Mouse (Mus musculus) liver, embryonic 16.5 days (tissue): ENCODE measurements around the gene Plekhm1. TPM values are rescaled to one million over a fixed set of nuclear protein-coding genes. Genes with fewer than 3 reads are reported as not detected.

Source experiments
- ATAC-seq: fragments of 200-750 bp; cut with Nextera tagmentation; 2 replicates; pipeline ENCODE4 v1.8.0; 2017; ENCODE audit warnings: low read depth, mild to moderate bottlenecking, moderate number of reproducible peaks, moderate library complexity
- H3K27ac ChIP-seq: fragments of 300-500 bp; sonication (generic); 2 replicates; pipeline ENCODE4 v1.5.1; 2014; ENCODE audit warnings: mild to moderate bottlenecking, low read length
- H3K27me3 ChIP-seq: fragments of 300-500 bp; sonication (generic); 2 replicates; pipeline ENCODE4 v1.6.1; 2014; ENCODE audit warnings: low read depth, low read length, mixed read lengths; ENCODE audit not compliant: control insufficient read depth, insufficient read depth
- H3K36me3 ChIP-seq: fragments of 300-500 bp; sonication (generic); 2 replicates; pipeline ENCODE4 v1.6.1; 2014; ENCODE audit warnings: mild to moderate bottlenecking; ENCODE audit not compliant: control insufficient read depth, insufficient read depth
- H3K4me1 ChIP-seq: fragments of 300-500 bp; sonication (generic); 2 replicates; pipeline ENCODE4 v1.6.1; 2014; ENCODE audit warnings: low read depth, low read length, mixed read lengths; ENCODE audit not compliant: control insufficient read depth
- H3K4me2 ChIP-seq: fragments of 300-500 bp; sonication (generic); 2 replicates; pipeline ENCODE4 v1.6.1; 2014; ENCODE audit warnings: low read depth, low read length, mixed read lengths
- H3K4me3 ChIP-seq: fragments of 300-500 bp; sonication (generic); 2 replicates; pipeline ENCODE4 v1.5.1; 2014; ENCODE audit warnings: low read depth, mild to moderate bottlenecking, low read length
- H3K9ac ChIP-seq: fragments of 300-500 bp; sonication (generic); 2 replicates; pipeline ENCODE4 v1.6.1; 2014; ENCODE audit warnings: low read depth, low read length
- H3K9me3 ChIP-seq: fragments of 300-500 bp; sonication (generic); replicated peaks from 2 replicates; pipeline ENCODE4 v1.6.1; 2016; ENCODE audit warnings: low read length; ENCODE audit not compliant: control insufficient read depth
- WGBS: fragments of 180-500 bp; shearing (Covaris S2); extraction: QIAGEN DNeasy Blood & Tissue Kit; methylation state at CpG from one replicate; pipeline ENCODE4 v1.1.7; 2014; ENCODE audit not compliant: insufficient replicate concordance; 5-methylcytosine and 5-hydroxymethylcytosine counted together
- polyA plus RNA-seq: library from polyadenylated mRNA; unstranded; fragments of >200 nt; fragmentation: Nextera tagmentation; extraction: Ambion mirVana; gene quantifications from 2 replicates; pipeline ENCODE4 v1.2.1, GENCODE M21; 2015

The Plekhm1 gene
- polyA plus RNA-seq, 1 experiment from 2014 or later = 4.1 TPM

DNA sequence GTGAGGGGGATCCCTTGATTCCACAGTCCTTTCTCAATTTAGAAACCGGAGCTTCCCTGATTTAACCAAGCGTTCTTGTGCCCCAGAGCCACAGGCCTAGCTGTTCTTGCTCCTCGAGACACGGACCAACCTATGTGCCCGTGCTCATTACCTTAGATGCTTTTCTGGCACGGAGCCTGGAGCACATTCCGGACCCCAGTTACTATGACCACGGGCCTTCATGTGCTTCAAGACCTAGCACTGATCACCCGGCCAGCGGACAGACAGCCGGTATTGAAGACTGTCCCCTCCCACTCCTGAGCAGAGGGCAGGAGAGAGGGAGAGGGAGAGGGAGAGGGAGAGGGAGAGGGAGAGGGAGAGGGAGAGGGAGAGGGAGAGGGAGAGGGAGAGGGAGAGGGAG, 57.2 kb downstream of the Plekhm1 start:
- no peak for ATAC-seq
- Histone ChIP-seq H3K27me3 (peaks cover 11% of the 10 kb centered on the region), H3K4me3 (no peak overlapping the region), H3K9me3 (no peaks in the 10 kb centered on the region), H3K4me1 (peaks cover 3% of the 10 kb centered on the region; the same call in 1 of the 2 replicates), H3K36me3 (no peaks in the 10 kb centered on the region), H3K9ac (no peak overlapping the region), H3K27ac (no peak overlapping the region), H3K4me2 (no peak overlapping the region)
- WGBS = 52% methylated on average over 11 of the region's 11 CpGs

DNA sequence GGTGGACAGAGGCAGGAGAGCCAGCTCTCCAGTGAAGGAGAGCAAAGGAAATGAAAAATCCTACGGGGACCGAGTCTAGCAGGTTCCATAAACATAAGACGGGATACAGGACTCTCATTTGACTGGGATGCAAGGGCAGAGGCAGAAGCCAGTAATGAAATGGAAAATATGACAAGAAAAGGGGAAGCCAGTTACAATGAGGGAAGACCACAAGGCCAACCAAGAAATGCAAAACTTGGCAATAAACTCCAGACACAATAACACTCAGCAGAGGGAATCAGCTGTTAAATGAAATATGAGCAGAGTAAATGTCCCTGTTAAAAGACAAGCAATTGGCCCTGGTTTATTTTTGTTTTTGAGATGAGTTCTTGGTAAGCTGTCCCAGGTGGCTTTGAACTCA, 58.5 kb downstream of the Plekhm1 start:
- H3K4me3 ChIP-seq = no peak overlapping the region
- H3K27me3 ChIP-seq = no peaks in the 10 kb centered on the region; the same call in 1 of the 2 replicates
- no peaks in the 10 kb centered on the region for H3K36me3 ChIP-seq
- WGBS = 60% methylated on average over 3 of the region's 3 CpGs
- no peak overlapping the region for H3K9ac ChIP-seq
- 0 out of 2 replicates have a peak, but pooled peaks cover 2% of the 10 kb centered on the region for H3K9me3 ChIP-seq
- no peak overlapping the region for H3K27ac ChIP-seq
- no peaks in the 10 kb centered on the region for H3K4me1 ChIP-seq
- no peak overlapping the region for H3K4me2 ChIP-seq
- no peak for ATAC-seq

DNA sequence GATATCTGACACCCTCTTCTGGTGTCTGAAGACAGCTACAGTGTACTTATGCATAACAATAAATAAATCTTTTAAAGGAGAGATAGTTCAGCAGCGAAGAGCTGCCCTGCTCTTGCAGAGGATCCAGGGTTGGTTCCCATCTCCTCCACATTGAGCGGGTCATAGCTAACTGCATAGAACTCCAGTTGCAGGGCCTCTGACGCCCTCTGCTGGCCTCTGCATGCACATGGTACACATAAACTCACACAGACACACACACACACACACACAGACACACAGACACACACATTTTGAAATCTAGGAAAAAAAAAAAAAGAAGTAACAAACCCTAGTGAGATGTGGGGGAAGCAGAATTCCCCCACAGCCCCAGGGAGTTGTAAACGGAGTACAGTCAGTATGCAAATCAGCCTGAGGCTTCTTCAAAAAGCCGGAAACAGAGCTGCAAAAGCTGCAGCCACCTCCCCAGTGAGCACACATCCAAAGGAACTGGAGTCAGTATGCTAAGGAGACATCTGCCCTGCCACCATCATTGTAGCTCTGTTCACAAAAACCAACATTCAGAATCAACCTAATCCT, 60.2 kb downstream of the Plekhm1 start:
- 63% methylated on average over 5 of the region's 5 CpGs for WGBS
- H3K4me2 ChIP-seq = no peak overlapping the region
- H3K9ac ChIP-seq = no peak overlapping the region
- no peak overlapping the region for H3K4me3 ChIP-seq
- no peak overlapping the region for H3K27ac ChIP-seq
- H3K4me1 ChIP-seq = no peaks in the 10 kb centered on the region
- ATAC-seq = no peak
- no peaks in the 10 kb centered on the region for H3K36me3 ChIP-seq
- H3K9me3 ChIP-seq = 0 out of 2 replicates have a peak, but pooled peaks cover 2% of the 10 kb centered on the region
- no peaks in the 10 kb centered on the region for H3K27me3 ChIP-seq

DNA sequence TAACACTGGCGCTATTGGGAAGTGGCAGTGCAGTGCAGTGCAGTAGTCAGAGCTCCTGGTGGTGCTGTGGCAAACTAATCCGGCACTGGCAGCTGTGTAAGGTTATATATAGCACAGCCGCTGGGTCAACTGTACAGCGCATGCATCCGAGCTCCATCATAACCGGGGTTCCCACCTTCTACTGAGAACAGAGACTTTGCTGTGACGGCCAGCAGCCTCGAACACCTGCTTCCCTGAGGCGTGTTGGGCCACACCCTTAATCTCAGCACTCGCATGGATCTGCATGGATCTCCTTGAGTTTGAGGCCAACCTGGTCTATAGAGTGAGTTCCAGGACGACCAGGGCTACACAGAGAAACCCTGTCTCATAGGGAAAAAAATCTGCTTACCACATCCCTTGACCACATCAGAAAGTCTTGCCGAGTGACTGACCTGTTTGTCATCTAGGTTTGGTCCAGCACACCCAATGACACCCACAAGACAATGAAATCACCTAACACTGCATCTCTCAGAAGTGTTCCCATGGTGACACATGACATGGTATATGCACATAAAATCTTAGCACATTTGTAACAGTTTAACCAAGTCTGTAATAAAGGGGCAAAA, 61.7 kb downstream of the Plekhm1 start:
- Histone ChIP-seq H3K4me1 (peaks cover 10% of the 10 kb centered on the region), H3K9ac (no peak overlapping the region), H3K27me3 (no peaks in the 10 kb centered on the region), H3K4me3 (no peak overlapping the region), H3K27ac (no peak overlapping the region), H3K9me3 (0 out of 2 replicates have a peak, but pooled peaks cover 2% of the 10 kb centered on the region), H3K4me2 (no peak overlapping the region), H3K36me3 (no peaks in the 10 kb centered on the region)
- no peak for ATAC-seq
- 66% methylated on average over 12 of the region's 12 CpGs for WGBS

DNA sequence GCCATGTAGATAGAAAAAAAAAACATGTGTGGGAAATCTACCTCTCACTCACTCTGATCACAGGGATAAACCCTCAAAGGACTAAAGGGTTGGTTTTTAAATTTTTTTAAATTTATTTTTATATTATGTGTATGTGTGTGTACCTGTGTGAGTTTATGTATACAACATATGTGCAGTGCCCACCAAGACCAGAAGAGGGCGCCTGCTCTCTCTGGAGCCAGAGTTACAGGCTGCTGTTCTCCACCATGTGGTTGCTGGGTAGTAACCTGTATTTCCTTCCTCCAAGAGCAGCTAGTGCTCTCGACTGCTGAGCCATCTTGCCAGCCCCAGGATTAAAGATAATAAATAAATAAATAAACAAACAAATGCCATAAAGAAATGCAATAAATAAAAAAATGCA, 62.8 kb downstream of the Plekhm1 start:
- Histone ChIP-seq H3K4me1 (peaks cover 14% of the 10 kb centered on the region), H3K27me3 (no peaks in the 10 kb centered on the region), H3K9me3 (0 out of 2 replicates have a peak, but pooled peaks cover 2% of the 10 kb centered on the region), H3K36me3 (no peaks in the 10 kb centered on the region), H3K4me2 (no peak overlapping the region), H3K9ac (no peak overlapping the region), H3K27ac (no peak overlapping the region), H3K4me3 (no peak overlapping the region)
- ATAC-seq = no peak
- 54% methylated on average over 2 of the region's 2 CpGs for WGBS

DNA sequence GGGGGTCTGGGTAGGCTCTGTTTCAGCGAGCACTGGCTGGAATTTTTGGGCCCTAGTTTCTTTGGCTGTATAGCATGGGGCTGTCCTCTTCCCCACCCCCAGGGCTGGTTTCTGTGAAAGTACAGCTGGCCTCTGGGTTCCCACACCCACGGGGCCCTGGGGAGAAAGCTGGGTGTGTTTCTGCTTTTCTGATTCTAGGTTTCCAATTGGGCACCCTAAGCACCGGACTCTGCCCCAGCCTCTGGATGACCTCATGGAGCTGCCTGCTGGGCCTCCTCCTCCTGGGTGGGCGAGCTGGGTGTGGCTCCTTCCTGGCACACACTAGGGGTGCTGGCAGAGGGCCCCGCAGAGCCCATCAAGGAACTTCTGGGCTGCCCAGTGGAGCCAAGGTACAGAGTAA, 65.8 kb downstream of the Plekhm1 start:
- 17% methylated on average over 5 of the region's 5 CpGs for WGBS
- H3K9ac ChIP-seq = no peak overlapping the region

DNA sequence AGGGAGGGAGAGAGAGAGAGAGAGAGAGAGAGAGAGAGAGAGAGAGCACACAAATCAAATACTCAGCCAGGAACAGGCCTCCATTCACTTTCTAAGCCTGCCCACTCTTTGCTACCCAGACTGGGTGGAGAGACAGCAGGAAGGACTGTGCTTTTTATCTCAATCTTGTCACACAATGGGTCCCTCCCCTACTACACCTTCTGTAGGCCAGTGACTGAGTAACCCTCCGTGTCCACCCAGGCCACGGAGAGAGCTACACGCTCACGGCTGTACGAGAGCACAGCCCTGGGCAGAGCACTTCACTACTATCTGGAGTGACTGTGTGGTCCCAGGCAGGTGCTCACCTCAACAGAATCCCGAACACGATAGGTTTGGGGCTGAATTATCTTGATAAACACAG, 66.3 kb downstream of the Plekhm1 start:
- Histone ChIP-seq H3K4me2 (0 out of 2 replicates have a peak overlapping the region, but pooled peaks have one; percentile 15), H3K9me3 (0 out of 2 replicates have a peak, but pooled peaks cover 2% of the 10 kb centered on the region), H3K4me3 (no peak overlapping the region), H3K27me3 (no peaks in the 10 kb centered on the region), H3K9ac (no peak overlapping the region), H3K36me3 (no peaks in the 10 kb centered on the region), H3K27ac (0 out of 2 replicates have a peak overlapping the region, but pooled peaks have one; percentile 7), H3K4me1 (peaks cover 14% of the 10 kb centered on the region)
- peak; percentile 22; the same call in 1 of the 2 replicates for ATAC-seq
- 36% methylated on average over 7 of the region's 7 CpGs for WGBS

More for the DNA sequence above, 65.8 kb downstream of the Plekhm1 start:
- Histone ChIP-seq H3K36me3 (no peaks in the 10 kb centered on the region), H3K27me3 (no peaks in the 10 kb centered on the region), H3K9me3 (0 out of 2 replicates have a peak, but pooled peaks cover 2% of the 10 kb centered on the region), H3K4me2 (no peak overlapping the region), H3K4me1 (peaks cover 14% of the 10 kb centered on the region), H3K4me3 (no peak overlapping the region), H3K27ac (peak overlapping the region; percentile 9; the same call in 1 of the 2 replicates)
- ATAC-seq = peak; percentile 67

DNA sequence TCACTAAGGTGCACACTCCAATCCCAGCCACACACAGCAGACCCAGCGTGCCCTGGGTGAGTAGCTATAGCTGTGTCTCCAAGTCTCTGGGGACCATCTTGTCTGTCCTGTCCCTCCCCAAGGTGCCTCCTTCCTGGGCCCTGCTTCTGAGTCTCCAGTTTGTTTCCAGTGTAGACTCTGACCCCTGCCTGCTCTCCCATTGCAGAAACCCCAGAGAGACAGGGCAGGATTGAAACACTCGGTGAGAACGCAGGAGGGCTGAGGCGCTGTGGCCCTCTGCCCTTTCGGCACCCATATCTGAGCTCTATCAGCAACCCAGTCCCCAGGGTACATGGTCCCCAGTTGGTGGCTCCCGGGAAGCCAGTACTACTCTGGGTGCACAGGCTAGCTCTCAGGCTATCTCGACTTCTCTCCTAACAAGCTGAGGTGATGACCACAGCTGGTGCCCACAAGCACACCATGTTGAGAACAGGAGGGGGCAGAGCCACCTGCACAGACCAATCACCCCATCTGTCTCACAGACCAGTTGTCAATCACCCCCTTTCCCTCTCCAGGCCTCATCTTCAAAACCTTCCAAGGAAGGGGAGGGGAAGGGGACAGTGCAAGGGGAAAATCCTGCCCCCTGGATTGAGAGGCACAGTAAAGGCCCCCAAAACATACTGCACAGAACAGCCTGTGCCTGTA, 66.9 kb downstream of the Plekhm1 start:
- ATAC-seq = no peak

More for the DNA sequence above, 66.9 kb downstream of the Plekhm1 start:
- no peaks in the 10 kb centered on the region for H3K27me3 ChIP-seq
- H3K9ac ChIP-seq = no peak overlapping the region
- H3K27ac ChIP-seq = no peak overlapping the region
- H3K4me2 ChIP-seq = 0 out of 2 replicates have a peak overlapping the region, but pooled peaks have one; percentile 9
- H3K4me1 ChIP-seq = peaks cover 15% of the 10 kb centered on the region
- 44% methylated on average over 7 of the region's 7 CpGs for WGBS
- H3K9me3 ChIP-seq = 0 out of 2 replicates have a peak, but pooled peaks cover 2% of the 10 kb centered on the region
- no peak overlapping the region for H3K4me3 ChIP-seq
- H3K36me3 ChIP-seq = no peaks in the 10 kb centered on the region
